Mouse (Mus musculus) CH12.LX (cell line): ENCODE measurements around the gene Selp. TPM values are rescaled to one million over a fixed set of nuclear protein-coding genes. Genes with fewer than 3 reads are reported as not detected.

ENCODE experiments used
- DNase-seq: peaks from one replicate; pipeline ENCODE4 v3.0.0-alpha.2; 2013; ENCODE audit errors: extremely low read depth
- H3K27ac ChIP-seq: 2 replicates; pipeline ENCODE4 v1.5.1; 2012; ENCODE audit warnings: low read depth, mild to moderate bottlenecking, control low read depth, moderate library complexity; ENCODE audit not compliant: insufficient read depth
- H3K27me3 ChIP-seq: replicated peaks from 2 replicates; pipeline ENCODE3; 2012; ENCODE audit warnings: inconsistent platforms
- H3K36me3 ChIP-seq, 2 experiments: replicated peaks in 1 of 2; 2 replicates each; pipeline versions ENCODE3 to v1.6.1; 2012; ENCODE audit warnings: inconsistent platforms in 1 of 2, low read length in 1 of 2, mild to moderate bottlenecking in 1 of 2, mixed read lengths in 1 of 2, moderate library complexity in 1 of 2; ENCODE audit not compliant: control insufficient read depth in 1 of 2, insufficient read depth in 1 of 2
- H3K4me1 ChIP-seq, 2 experiments: 2 replicates each; pipeline ENCODE4 v1.6.1; 2012; ENCODE audit warnings: inconsistent platforms in 1 of 2, moderate library complexity in 1 of 2; ENCODE audit not compliant: insufficient read depth in 2 of 2, control insufficient read depth in 1 of 2
- H3K4me2 ChIP-seq: 2 replicates; pipeline ENCODE4 v1.6.1; 2012; ENCODE audit warnings: low read depth, mild to moderate bottlenecking, control low read depth; ENCODE audit not compliant: poor library complexity, insufficient read depth, severe bottlenecking
- H3K4me3 ChIP-seq, 3 experiments: fragments of 150-350 bp in 1 of 3; sonication (generic) in 1 of 3; replicated peaks in 1 of 3; 2 replicates each; pipeline versions ENCODE3 to v1.5.1; 2011 to 2012; ENCODE audit warnings: low read depth in 2 of 3, low read length in 2 of 3, mild to moderate bottlenecking in 2 of 3, moderate library complexity in 2 of 3, control low read depth in 1 of 3, improper control_type of control experiment in 1 of 3, inconsistent platforms in 1 of 3, mixed read lengths in 1 of 3; ENCODE audit not compliant: poor library complexity in 1 of 3
- H3K79me2 ChIP-seq: replicated peaks from 2 replicates; pipeline ENCODE4 v1.6.1; 2012; ENCODE audit warnings: mild to moderate bottlenecking, moderate library complexity; ENCODE audit not compliant: control insufficient read depth, poor library complexity, insufficient read depth, severe bottlenecking; ENCODE audit errors: extremely low read depth
- H3K9ac ChIP-seq: 2 replicates; pipeline ENCODE4 v1.6.1; 2012; ENCODE audit warnings: low read depth, mild to moderate bottlenecking, control low read depth, moderate library complexity; ENCODE audit not compliant: insufficient read depth
- H3K9me3 ChIP-seq: replicated peaks from 2 replicates; pipeline ENCODE3; 2012; ENCODE audit warnings: low read length, inconsistent platforms, mixed read lengths
- CHD2 ChIP-seq: IDR thresholded peaks from 2 replicates; pipeline ENCODE4 v1.6.1; 2011; ENCODE audit warnings: low read length, improper control_type of control experiment
- CTCF ChIP-seq, 2 experiments: IDR thresholded peaks in 1 of 2; conservative IDR thresholded peaks in 1 of 2; 2 replicates each; pipeline ENCODE4 v1.5.1; 2011 to 2012; ENCODE audit warnings: low read depth in 2 of 2, low read length in 2 of 2, improper control_type of control experiment in 1 of 2, inconsistent platforms in 1 of 2, mild to moderate bottlenecking in 1 of 2, moderate library complexity in 1 of 2
- ELF1 ChIP-seq: IDR thresholded peaks from 2 replicates; pipeline ENCODE4 v1.6.1; 2014; ENCODE audit warnings: low read depth, mild to moderate bottlenecking, inconsistent platforms, low read length, improper control_type of control experiment
- EP300 ChIP-seq: IDR thresholded peaks from 2 replicates; pipeline ENCODE4 v1.6.1; 2011; ENCODE audit warnings: low read length, improper control_type of control experiment
- ETS1 ChIP-seq: conservative IDR thresholded peaks from 2 replicates; pipeline ENCODE4 v1.6.1; 2012; ENCODE audit warnings: low read depth, mild to moderate bottlenecking, inconsistent platforms, low read length, improper control_type of control experiment, moderate library complexity
- GABPA ChIP-seq: IDR thresholded peaks from 2 replicates; pipeline ENCODE4 v1.6.1; 2012; ENCODE audit warnings: low read depth, low read length, improper control_type of control experiment, inconsistent platforms; ENCODE audit not compliant: insufficient replicate concordance
- IRF4 ChIP-seq: IDR thresholded peaks from 2 replicates; pipeline ENCODE4 v1.6.1; 2014; ENCODE audit warnings: low read depth, mild to moderate bottlenecking, inconsistent platforms, low read length, improper control_type of control experiment
- JUN ChIP-seq: IDR thresholded peaks from 2 replicates; pipeline ENCODE4 v1.6.1; 2011; ENCODE audit warnings: low read depth, mild to moderate bottlenecking, low read length, improper control_type of control experiment, moderate library complexity; ENCODE audit not compliant: insufficient read depth
- MAZ ChIP-seq: IDR thresholded peaks from 2 replicates; pipeline ENCODE4 v1.6.1; 2012; ENCODE audit warnings: low read depth, mild to moderate bottlenecking, inconsistent platforms, low read length, improper control_type of control experiment, moderate library complexity
- MEF2A ChIP-seq: IDR thresholded peaks from 2 replicates; pipeline ENCODE4 v1.6.1; 2014; ENCODE audit warnings: low read depth, mild to moderate bottlenecking, inconsistent platforms, low read length, improper control_type of control experiment, borderline replicate concordance
- MYC ChIP-seq: IDR thresholded peaks from 2 replicates; pipeline ENCODE4 v1.6.1; 2011; ENCODE audit warnings: low read depth, mild to moderate bottlenecking, improper control_type of control experiment, low read length
- NELFE ChIP-seq: IDR thresholded peaks from 2 replicates; pipeline ENCODE4 v1.6.1; 2011; ENCODE audit warnings: low read depth, low read length, improper control_type of control experiment
- PAX5 ChIP-seq: IDR thresholded peaks from 2 replicates; pipeline ENCODE4 v1.6.1; 2012; ENCODE audit warnings: low read length, inconsistent platforms, mixed read lengths
- POLR2A ChIP-seq: IDR thresholded peaks from 2 replicates; pipeline ENCODE4 v1.6.1; 2011; ENCODE audit warnings: low read depth, mild to moderate bottlenecking, improper control_type of control experiment, low read length
- POLR2AphosphoS2 ChIP-seq: IDR thresholded peaks from 2 replicates; pipeline ENCODE4 v1.6.1; 2011; ENCODE audit warnings: low read depth, low read length, improper control_type of control experiment
- TBP ChIP-seq: conservative IDR thresholded peaks from 2 replicates; pipeline ENCODE4 v1.6.1; 2011; ENCODE audit warnings: low read depth, low read length, improper control_type of control experiment
- TCF12 ChIP-seq: IDR thresholded peaks from 2 replicates; pipeline ENCODE4 v1.6.1; 2014; ENCODE audit warnings: low read depth, mild to moderate bottlenecking, inconsistent platforms, low read length, improper control_type of control experiment
- USF1 ChIP-seq: IDR thresholded peaks from 2 replicates; pipeline ENCODE4 v1.6.1; 2014; ENCODE audit warnings: low read depth, mild to moderate bottlenecking, inconsistent platforms, low read length, improper control_type of control experiment
- ZC3H11A ChIP-seq: IDR thresholded peaks from 2 replicates; pipeline ENCODE4 v1.6.1; 2012; ENCODE audit warnings: low read depth, mild to moderate bottlenecking, inconsistent platforms, low read length, improper control_type of control experiment
- ZKSCAN1 ChIP-seq: IDR thresholded peaks from 2 replicates; pipeline ENCODE4 v1.6.1; 2012; ENCODE audit warnings: low read depth, inconsistent platforms, low read length, improper control_type of control experiment, borderline replicate concordance
- ZNF384 ChIP-seq: IDR thresholded peaks from 2 replicates; pipeline ENCODE4 v1.6.1; 2012; ENCODE audit warnings: low read depth, low read length, improper control_type of control experiment, inconsistent platforms
- dilution Hi-C: fragments of 300-500 bp; cut with MboI; formaldehyde crosslinking; loops from 2 replicates; pipeline ENCODE4 v1.14.3; 2020; ENCODE audit warnings: low sequenced_read_pairs; ENCODE audit not compliant: extremely low pct_unique_long_range_greater_than_20kb, extremely low pct_ligation_motif_present
- in situ Hi-C: fragments of 300-500 bp; cut with MboI; formaldehyde crosslinking; loops from 3 replicates; pipeline ENCODE4 v1.14.3; 2019; ENCODE audit warnings: low sequenced_read_pairs, low pct_ligation_motif_present, low pct_unique_long_range_greater_than_20kb, mixed read lengths
- polyA plus RNA-seq: library from polyadenylated mRNA; unstranded; fragments of >175 nt; gene quantifications from 2 replicates; pipeline ENCODE4 v1.2.1, GENCODE M21; 2012; ENCODE audit warnings: low read depth; ENCODE audit not compliant: insufficient read length
- total RNA-seq, 2 experiments: library from RNA; depleted of rRNA; stranded (reverse); fragments of 300-350 nt in 1 of 2; fragments of >200 nt in 1 of 2; gene quantifications; 2 replicates each; pipeline ENCODE4 v1.2.3; 2012 to 2014

The Selp gene
- total and polyA plus RNA-seq, 3 experiments = 0.21 to 0.43 TPM; not detected in 1

DNA sequence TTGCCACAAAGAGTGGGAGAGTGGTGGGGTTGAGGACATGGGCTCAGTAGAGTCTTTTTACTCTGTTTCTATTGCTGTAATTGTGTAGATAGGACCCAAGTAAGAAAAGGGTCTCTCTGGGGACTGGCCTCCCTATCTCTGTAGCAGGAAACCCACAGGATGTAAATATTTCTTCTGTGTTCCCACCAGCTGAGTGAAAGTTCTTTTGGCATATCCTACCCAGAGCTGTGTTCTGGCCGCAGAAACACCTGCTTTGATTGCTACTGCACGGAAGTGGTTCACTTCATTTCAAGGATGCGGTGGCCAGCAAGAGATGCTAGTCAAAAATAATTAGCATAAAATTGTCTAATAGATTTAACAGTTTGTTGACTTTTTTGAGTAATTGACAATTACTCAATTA lies 38.0 kb upstream of the Selp start:
- peaks cover 2 to 82% of the 10 kb centered on the region in 2 experiments; a peak in 3 of 4 replicates for H3K4me1 ChIP-seq
- no peak overlapping the region for H3K27ac ChIP-seq
- no peak overlapping the region for H3K4me3 ChIP-seq
- dilution Hi-C loops = no loop called here
- H3K9ac ChIP-seq = no peak overlapping the region
- H3K79me2 ChIP-seq = no peaks in the 10 kb centered on the region
- peak; percentile 60 for DNase-seq
- no peaks in the 10 kb centered on the region for H3K27me3 ChIP-seq
- TF ChIP-seq USF1 (no peak), ELF1 (no peak), ZKSCAN1 (no peak), ETS1 (peak; percentile 49; the same call in 1 of the 2 replicates), NELFE (no peak), ZNF384 (no peak), MYC (no peak), POLR2A (no peak), EP300 (peak; percentile 53), CTCF (conservative IDR thresholded peaks at IDR 0.05 in 1 of 2, IDR thresholded peaks at IDR 0.05 in 1 of 2; ENCODE audit: low read depth in 2 of 2, low read length in 2 of 2) (no peak), IRF4 (no peak), ZC3H11A (no peak), PAX5 (no peak), GABPA (no peak), TBP (no peak), MAZ (no peak), JUN (no peak), MEF2A (no peak), TCF12 (peak; percentile 17; the same call in 1 of the 2 replicates), CHD2 (no peak)
- no peak overlapping the region for H3K4me2 ChIP-seq
- H3K9me3 ChIP-seq = no peaks in the 10 kb centered on the region
- no peaks in the 10 kb centered on the region for H3K36me3 ChIP-seq
- in situ Hi-C loops = no loop called here

DNA sequence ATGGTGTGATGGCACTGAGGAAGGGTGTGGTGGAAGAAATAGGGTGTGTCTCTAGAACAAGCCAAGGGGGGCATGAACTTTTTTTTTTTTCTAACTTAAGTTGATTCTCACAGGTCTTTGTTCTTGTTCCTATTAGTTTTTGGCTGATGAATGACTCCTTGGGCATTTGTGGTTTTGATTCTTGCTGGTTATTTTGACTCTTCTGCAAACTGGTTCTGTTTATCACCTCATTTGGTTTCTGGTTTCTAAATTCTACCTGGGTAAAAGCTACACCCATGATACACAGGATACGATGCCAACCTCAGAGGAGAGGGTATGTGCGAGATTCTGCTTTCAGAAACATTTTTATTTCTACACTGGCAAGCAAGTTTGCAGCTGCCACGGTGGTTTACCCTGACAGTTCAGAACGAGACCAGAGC lies 36.7 kb upstream of the Selp start:
- Histone ChIP-seq H3K27ac (no peak overlapping the region), H3K27me3 (no peaks in the 10 kb centered on the region), H3K4me1 (peaks cover 4 to 92% of the 10 kb centered on the region in 2 experiments; a peak in 3 of 4 replicates), H3K9me3 (no peaks in the 10 kb centered on the region), H3K79me2 (no peaks in the 10 kb centered on the region), H3K4me3 (no peak overlapping the region), H3K36me3 (no peaks in the 10 kb centered on the region), H3K9ac (no peak overlapping the region), H3K4me2 (no peak overlapping the region)
- no peak for DNase-seq
- dilution Hi-C loops = no loop called here
- in situ Hi-C loops = no loop called here
- TF ChIP-seq CTCF (conservative IDR thresholded peaks at IDR 0.05 in 1 of 2, IDR thresholded peaks at IDR 0.05 in 1 of 2; ENCODE audit: low read depth in 2 of 2, low read length in 2 of 2) (no peak), POLR2AphosphoS2 (no peak)
